Mouse (Mus musculus) ES-E14 (cell line): ENCODE results near the gene Sorcs3. TPM values are rescaled to one million over a fixed set of nuclear protein-coding genes. Genes with fewer than 3 reads are reported as not detected.

Experiments used
- DNase-seq: peaks from one replicate; pipeline ENCODE4 v3.0.0-alpha.2; 2013; ENCODE audit warnings: low read depth, low spot score
- H3K27ac ChIP-seq: 2 replicates; pipeline ENCODE4 v1.5.1; 2012; ENCODE audit warnings: low read depth, mild to moderate bottlenecking, low read length, moderate library complexity, mixed read lengths; ENCODE audit not compliant: poor library complexity, insufficient read depth, severe bottlenecking
- H3K36me3 ChIP-seq: 2 replicates; pipeline ENCODE4 v1.6.1; 2012; ENCODE audit warnings: mild to moderate bottlenecking, low read length, moderate library complexity, mixed read lengths; ENCODE audit not compliant: control insufficient read depth, poor library complexity, insufficient read depth, severe bottlenecking
- H3K4me1 ChIP-seq, 2 experiments: fragments of 150-350 bp in 1 of 2; sonication (generic) in 1 of 2; 2 replicates each; pipeline ENCODE4 v1.6.1; 2012; ENCODE audit warnings: low read length in 2 of 2, mild to moderate bottlenecking in 1 of 2, mixed read lengths in 1 of 2; ENCODE audit not compliant: control insufficient read depth in 2 of 2, insufficient read depth in 2 of 2, poor library complexity in 1 of 2
- H3K4me3 ChIP-seq, 2 experiments: fragments of 150-350 bp in 1 of 2; sonication (generic) in 1 of 2; 2 replicates each; pipeline ENCODE4 v1.5.1; 2012; ENCODE audit warnings: low read length in 2 of 2, low read depth in 1 of 2, mild to moderate bottlenecking in 1 of 2, mixed read lengths in 1 of 2; ENCODE audit not compliant: insufficient read depth in 1 of 2, poor library complexity in 1 of 2, severe bottlenecking in 1 of 2
- H3K9ac ChIP-seq: 2 replicates; pipeline ENCODE4 v1.6.1; 2012; ENCODE audit warnings: low read depth, mild to moderate bottlenecking, low read length, mixed read lengths; ENCODE audit not compliant: poor library complexity, insufficient read depth, severe bottlenecking
- H3K9me3 ChIP-seq: fragments of 150-350 bp; sonication (generic); 2 replicates; pipeline ENCODE4 v1.6.1; 2012; ENCODE audit warnings: low read depth, mild to moderate bottlenecking, low read length; ENCODE audit not compliant: control insufficient read depth, insufficient read depth
- CHD2 ChIP-seq: IDR thresholded peaks from 2 replicates; pipeline ENCODE4 v1.6.1; 2014; ENCODE audit warnings: mild to moderate bottlenecking, low read depth, low read length, inconsistent platforms
- HCFC1 ChIP-seq: IDR thresholded peaks from 2 replicates; pipeline ENCODE4 v1.6.1; 2012; ENCODE audit warnings: low read length, inconsistent platforms, borderline replicate concordance; ENCODE audit not compliant: insufficient read depth
- MAFK ChIP-seq: IDR thresholded peaks from 2 replicates; pipeline ENCODE4 v1.6.1; 2014; ENCODE audit warnings: mild to moderate bottlenecking, low read depth, low read length, inconsistent platforms; ENCODE audit not compliant: insufficient read depth
- ZC3H11A ChIP-seq: IDR thresholded peaks from 2 replicates; pipeline ENCODE4 v1.6.1; 2012; ENCODE audit warnings: low read depth, mild to moderate bottlenecking, inconsistent platforms, low read length, borderline replicate concordance
- ZNF384 ChIP-seq: IDR thresholded peaks from 2 replicates; pipeline ENCODE4 v1.6.1; 2012; ENCODE audit warnings: low read depth, low read length, inconsistent platforms
- in situ Hi-C, 2 experiments: fragments of 600-800 bp; cut with MboI; formaldehyde crosslinking; loops; one replicate each; pipeline ENCODE4 v1.15.1; 2025; ENCODE audit warnings: low sequenced_read_pairs in 2 of 2, inconsistent platforms in 1 of 2; ENCODE audit not compliant: unreplicated experiment in 2 of 2
- total RNA-seq: library from RNA; depleted of rRNA; stranded (reverse); fragments of 300-350 nt; gene quantifications from 2 replicates; pipeline ENCODE4 v1.2.3, GENCODE M21; 2012

The Sorcs3 gene
- total RNA-seq, 1 experiment = not detected

DNA sequence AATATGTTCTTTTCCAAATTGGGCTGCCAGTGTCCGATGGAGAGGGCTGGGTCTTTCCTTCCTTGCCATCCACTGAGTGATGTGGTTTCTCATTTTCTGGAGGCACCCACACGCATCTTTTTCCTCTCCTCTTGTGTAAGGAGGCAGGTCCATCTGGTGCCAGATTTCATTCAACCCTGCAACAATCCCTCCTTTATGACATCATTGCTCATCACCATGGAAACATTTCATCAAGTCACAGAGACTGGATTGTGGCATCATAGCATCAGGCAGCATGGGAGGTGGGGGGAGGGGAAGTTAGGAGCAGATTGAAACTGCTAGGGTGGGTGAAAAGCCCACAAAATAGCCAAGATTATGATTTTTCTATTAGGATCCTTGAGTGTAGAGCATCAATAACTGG, 35.1 kb downstream of the Sorcs3 start:
- Histone ChIP-seq H3K27ac (no peak overlapping the region), H3K9ac (no peak overlapping the region), H3K4me3 (no peak overlapping the region), H3K4me1 (no peaks in the 10 kb centered on the region), H3K36me3 (no peaks in the 10 kb centered on the region), H3K9me3 (no peaks in the 10 kb centered on the region)
- in situ Hi-C loops = no loop called here
- TF ChIP-seq MAFK (no peak), ZNF384 (no peak), HCFC1 (no peak), ZC3H11A (no peak), CHD2 (no peak)
- DNase-seq = no peak

GRCm38 (mm10) chr19:48244036-48244435, 38.2 kb downstream of the Sorcs3 start:
- no peaks in the 10 kb centered on the region for H3K36me3 ChIP-seq
- no peak overlapping the region for H3K27ac ChIP-seq
- no peak for TF ChIP-seq ZNF384
- TF ChIP-seq MAFK = no peak
- no peak for TF ChIP-seq HCFC1
- no peak for TF ChIP-seq CHD2
- TF ChIP-seq ZC3H11A = no peak
- H3K4me3 ChIP-seq = no peak overlapping the region
- H3K9ac ChIP-seq = no peak overlapping the region
- in situ Hi-C loops = no loop called here
- no peaks in the 10 kb centered on the region for H3K4me1 ChIP-seq
- DNase-seq = no peak
- no peaks in the 10 kb centered on the region for H3K9me3 ChIP-seq

- in situ Hi-C loops = no loop called here
- H3K9ac ChIP-seq = no peak overlapping the region
- H3K4me1 ChIP-seq = no peaks in the 10 kb centered on the region
- H3K36me3 ChIP-seq = no peaks in the 10 kb centered on the region
- DNase-seq = peak; percentile 38
- H3K27ac ChIP-seq = no peak overlapping the region
- H3K4me3 ChIP-seq = no peak overlapping the region
- H3K9me3 ChIP-seq = no peaks in the 10 kb centered on the region
- TF ChIP-seq HCFC1 = no peak
- TF ChIP-seq ZC3H11A = no peak
- TF ChIP-seq MAFK = no peak
- TF ChIP-seq ZNF384 = no peak
These were observed 53.4 kb downstream of the Sorcs3 start for GRCm38 (mm10) chr19:48259223-48259622.

DNA sequence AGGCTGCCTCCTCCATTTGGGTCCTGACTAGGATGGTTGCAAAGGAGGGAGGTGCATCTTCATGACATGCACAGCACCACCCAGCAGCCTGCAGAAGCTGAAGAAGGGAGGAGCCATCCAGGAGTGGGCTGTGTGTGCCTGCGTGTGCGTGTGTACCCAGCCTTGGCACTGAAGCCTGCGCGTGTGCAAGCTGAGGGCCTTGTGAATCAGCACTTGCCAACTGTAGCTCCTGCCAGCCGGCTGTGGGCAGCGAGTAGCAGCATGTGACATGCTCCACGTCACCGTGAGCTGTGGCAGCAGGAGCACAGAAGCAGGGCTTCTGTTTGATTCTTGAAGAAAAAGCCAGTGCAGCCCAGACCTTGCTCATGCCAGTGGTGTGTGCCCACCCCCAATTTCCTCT, 54.8 kb downstream of the Sorcs3 start:
- Histone ChIP-seq H3K27ac (no peak overlapping the region), H3K9me3 (no peaks in the 10 kb centered on the region), H3K4me1 (no peaks in the 10 kb centered on the region), H3K9ac (no peak overlapping the region), H3K4me3 (no peak overlapping the region), H3K36me3 (no peaks in the 10 kb centered on the region)
- TF ChIP-seq ZC3H11A (no peak), MAFK (no peak), CHD2 (no peak), HCFC1 (no peak)
- in situ Hi-C loops = no loop called here
- DNase-seq = no peak

DNA sequence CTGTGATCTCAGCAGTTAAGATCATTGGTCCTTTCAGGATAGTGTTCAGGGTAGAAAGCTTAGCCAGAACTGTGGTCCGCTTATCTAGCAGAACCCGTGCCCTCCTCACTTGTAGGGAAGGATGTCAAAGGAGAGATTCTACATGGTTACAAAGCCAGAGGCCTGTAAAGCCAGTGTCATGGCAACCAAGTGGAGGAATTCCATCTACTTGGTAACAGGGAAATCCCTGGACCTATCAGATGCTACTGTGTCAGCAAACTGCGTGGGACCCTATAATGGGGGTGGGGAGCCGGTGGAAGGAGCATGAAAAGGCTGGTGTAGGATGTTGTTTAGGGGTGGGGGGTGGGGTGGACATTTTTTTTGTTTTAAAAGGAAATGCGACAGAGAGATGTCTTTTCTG, 57.9 kb downstream of the Sorcs3 start:
- Histone ChIP-seq H3K36me3 (no peaks in the 10 kb centered on the region), H3K27ac (no peak overlapping the region), H3K4me1 (no peaks in the 10 kb centered on the region), H3K9ac (no peak overlapping the region), H3K9me3 (no peaks in the 10 kb centered on the region), H3K4me3 (no peak overlapping the region)
- no peak for DNase-seq
- in situ Hi-C loops = no loop called here
- no peak for TF ChIP-seq ZC3H11A
- no peak for TF ChIP-seq MAFK
- no peak for TF ChIP-seq HCFC1
- no peak for TF ChIP-seq ZNF384
- TF ChIP-seq CHD2 = no peak
